Mouse (Mus musculus): ENCODE data around the gene Usp7.

- TF ChIP-seq CTCF (IDR thresholded peaks at IDR 0.05; ENCODE audit: insufficient read depth, low read length) (no peak), POLR2A (IDR thresholded peaks at IDR 0.05; ENCODE audit: borderline replicate concordance, extremely low read depth, low read depth, low read length) (no peak)
Observed at GRCm38 (mm10) chr16:8717744-8718143, 74.4 kb downstream of the Usp7 start.

Measured in lung, adult 2 months (tissue).